Mouse (Mus musculus): ENCODE measurements at regions not wholly inside any gene's neighbourhood (a gene's known extent, or its start where the extent isn't known, plus 50 kb on each side); places are given as distances from the start of the nearest gene placed in this dataset.
"Not testable (repeated sequence)": the region's sequence is repeated elsewhere in the genome, so short reads cannot be mapped to it uniquely, and the experiment has no call there.

DNA sequence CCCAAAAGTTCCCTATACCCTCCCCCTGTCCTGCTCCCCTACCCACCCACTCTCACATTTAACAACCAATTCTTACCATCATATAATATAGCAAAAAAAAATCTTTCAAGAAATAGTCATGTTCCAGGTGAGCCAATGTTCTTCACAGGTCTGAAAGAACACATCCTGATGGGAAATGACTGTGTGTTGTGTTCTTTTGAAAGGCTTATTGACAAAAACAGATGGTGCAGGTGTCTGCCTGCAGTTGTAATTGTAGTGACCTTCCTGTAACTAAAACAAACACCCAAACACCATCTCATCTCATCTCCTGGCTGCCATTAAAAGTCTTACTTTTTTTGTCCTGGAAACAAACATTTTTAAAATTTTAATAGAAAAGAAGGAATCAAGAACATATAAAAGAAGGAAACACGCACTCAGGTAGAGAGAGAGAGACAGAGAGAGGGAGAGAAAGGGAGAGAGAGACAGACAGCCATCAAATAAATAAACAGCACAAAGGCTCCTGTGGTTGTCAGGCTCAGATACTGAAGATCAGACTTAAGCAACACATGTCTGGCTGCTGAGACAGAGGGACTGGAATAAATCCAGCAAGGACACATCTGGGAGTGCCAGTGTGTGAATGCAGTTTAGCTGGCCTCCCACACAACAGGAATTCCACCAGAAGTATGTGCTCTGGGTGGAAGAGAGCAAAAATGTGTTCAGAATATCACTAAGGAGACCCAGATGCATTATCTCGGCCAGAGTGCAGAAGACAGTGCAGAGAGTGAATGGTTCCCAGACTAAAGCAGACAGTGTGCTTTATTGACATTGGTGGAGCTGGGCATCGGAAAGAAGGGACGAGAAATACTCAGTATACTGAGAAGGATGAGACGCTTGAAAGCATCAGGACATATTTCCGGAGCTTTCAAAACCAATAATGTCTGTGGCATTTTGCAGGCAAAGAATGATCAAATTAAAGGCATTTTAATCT is 513.5 kb upstream of the Klf6 start:
- Histone ChIP-seq H3K4me1 (ENCODE audit: insufficient read depth) (no peaks in the 10 kb centered on the region), H3K36me3 (ENCODE audit: insufficient read depth) (no peaks in the 10 kb centered on the region), H3K4me3 (ENCODE audit: low read depth, low read length) (no peak overlapping the region), H3K9ac (no peak overlapping the region), H3K27me3 (ENCODE audit: insufficient read depth, low read length) (no peaks in the 10 kb centered on the region), H3K27ac (ENCODE audit: low read depth, low read length) (no peak overlapping the region), H3K4me2 (ENCODE audit: low read depth) (no peak overlapping the region), H3K9me3 (ENCODE audit: low read length) (no peaks in the 10 kb centered on the region)
- TF ChIP-seq CTCF (IDR thresholded peaks at IDR 0.05; ENCODE audit: low read depth) = no peak
- DNase-seq = peak; percentile 3
- 72% methylated on average over 6 of the region's 6 CpGs for WGBS
- no peak for ATAC-seq

DNA sequence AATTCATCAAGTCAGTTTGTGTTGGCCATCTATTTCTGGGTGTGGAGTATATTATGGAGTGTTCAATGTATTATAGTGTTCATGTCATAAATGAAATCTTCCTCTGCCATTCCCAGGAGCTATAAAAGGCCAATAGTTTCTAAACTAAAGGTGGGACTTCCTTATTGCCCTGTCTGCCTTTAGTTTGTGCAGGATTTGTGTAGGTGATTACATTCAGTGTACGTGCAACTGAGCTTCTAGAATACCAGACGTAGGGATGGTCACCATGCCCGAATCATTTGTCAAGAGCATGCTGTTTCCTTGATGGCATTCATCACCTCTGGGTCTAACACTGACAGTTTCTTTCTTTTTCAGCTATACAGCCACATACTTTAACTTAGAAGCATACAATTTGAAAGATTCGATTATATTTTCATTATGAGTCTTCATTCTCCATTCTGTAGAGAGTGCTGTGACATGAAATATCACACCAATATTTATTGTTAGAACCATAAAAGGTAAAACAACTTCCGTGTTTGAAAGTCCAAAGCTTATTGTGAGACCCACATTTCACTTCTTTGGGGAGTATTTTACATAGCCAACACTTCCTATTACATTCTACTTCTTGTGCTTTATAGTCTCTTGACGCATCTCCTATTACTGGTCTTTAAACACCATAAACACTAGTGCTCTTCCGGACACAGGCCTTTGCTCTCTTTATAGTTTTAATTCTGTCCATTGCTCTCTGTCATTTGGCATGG is 494.1 kb upstream of the Klf6 start:
- Histone ChIP-seq H3K9ac (no peak overlapping the region), H3K36me3 (ENCODE audit: insufficient read depth) (no peaks in the 10 kb centered on the region), H3K4me2 (ENCODE audit: low read depth) (no peak overlapping the region), H3K27ac (ENCODE audit: low read depth, low read length) (no peak overlapping the region), H3K4me1 (ENCODE audit: insufficient read depth) (no peaks in the 10 kb centered on the region), H3K4me3 (ENCODE audit: low read depth, low read length) (no peak overlapping the region), H3K9me3 (ENCODE audit: low read length) (no peaks in the 10 kb centered on the region), H3K27me3 (ENCODE audit: insufficient read depth, low read length) (no peaks in the 10 kb centered on the region)
- DNase-seq (no peak), ATAC-seq (no peak)
- no peak for TF ChIP-seq CTCF (IDR thresholded peaks at IDR 0.05; ENCODE audit: low read depth)
- WGBS = 91% methylated on average over 7 of the region's 7 CpGs

DNA sequence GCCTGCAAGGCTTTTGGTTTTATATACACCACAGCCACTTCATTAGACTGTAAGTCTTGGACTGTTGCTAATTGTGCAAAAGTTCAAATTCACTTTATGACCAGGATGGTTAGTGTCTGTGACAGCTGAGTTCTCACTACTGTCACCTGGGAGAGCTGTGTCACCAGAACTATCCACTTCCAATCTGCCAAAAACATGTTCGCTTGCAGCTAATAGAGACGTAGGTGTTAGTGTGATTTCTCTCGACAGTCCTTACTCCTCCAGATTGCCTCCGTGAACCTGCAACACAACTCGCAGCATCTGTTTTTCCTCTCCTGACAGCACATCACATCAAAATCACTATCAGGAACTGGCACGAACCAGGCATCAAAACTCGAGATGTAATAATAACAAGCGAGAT is 491.3 kb upstream of the Klf6 start:
- Histone ChIP-seq H3K4me3 (ENCODE audit: low read depth, low read length) (no peak overlapping the region), H3K36me3 (ENCODE audit: insufficient read depth) (no peaks in the 10 kb centered on the region), H3K9ac (no peak overlapping the region), H3K4me2 (ENCODE audit: low read depth) (no peak overlapping the region), H3K27ac (ENCODE audit: low read depth, low read length) (no peak overlapping the region), H3K27me3 (ENCODE audit: insufficient read depth, low read length) (no peaks in the 10 kb centered on the region), H3K4me1 (ENCODE audit: insufficient read depth) (no peaks in the 10 kb centered on the region), H3K9me3 (ENCODE audit: low read length) (no peaks in the 10 kb centered on the region)
- ATAC-seq (no peak), DNase-seq (no peak)
- no peak for TF ChIP-seq CTCF (IDR thresholded peaks at IDR 0.05; ENCODE audit: low read depth)
- 84% methylated on average over 8 of the region's 8 CpGs for WGBS

DNA sequence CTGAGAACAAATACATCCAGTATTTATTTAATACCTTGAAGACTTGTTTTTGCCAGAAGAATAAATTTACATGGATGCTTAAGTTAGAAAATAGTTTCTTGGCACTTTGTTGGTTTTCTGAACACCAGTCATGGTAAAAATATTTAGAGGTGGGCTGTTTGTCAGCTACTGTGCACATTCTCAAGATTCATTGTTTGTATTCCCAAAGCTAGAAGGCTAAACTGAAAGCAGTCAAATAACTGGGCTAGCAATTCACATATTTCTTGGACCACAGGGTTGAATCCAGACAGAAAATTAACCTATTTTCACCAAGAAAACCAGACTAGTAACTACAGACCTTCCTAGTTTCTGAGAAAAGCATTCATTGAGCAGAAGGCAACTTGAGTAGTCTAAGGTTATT is 488.1 kb upstream of the Klf6 start:
- TF ChIP-seq CTCF (IDR thresholded peaks at IDR 0.05; ENCODE audit: low read depth) = no peak
- no peak overlapping the region for H3K9ac ChIP-seq
- H3K4me2 ChIP-seq (ENCODE audit: low read depth) = no peak overlapping the region
- H3K4me3 ChIP-seq (ENCODE audit: low read depth, low read length) = no peak overlapping the region
- H3K9me3 ChIP-seq (ENCODE audit: low read length) = no peaks in the 10 kb centered on the region
- H3K4me1 ChIP-seq (ENCODE audit: insufficient read depth) = no peaks in the 10 kb centered on the region
- DNase-seq = no peak
- H3K27me3 ChIP-seq (ENCODE audit: insufficient read depth, low read length) = no peaks in the 10 kb centered on the region
- no peak for ATAC-seq
- H3K27ac ChIP-seq (ENCODE audit: low read depth, low read length) = no peak overlapping the region
- H3K36me3 ChIP-seq (ENCODE audit: insufficient read depth) = no peaks in the 10 kb centered on the region

DNA sequence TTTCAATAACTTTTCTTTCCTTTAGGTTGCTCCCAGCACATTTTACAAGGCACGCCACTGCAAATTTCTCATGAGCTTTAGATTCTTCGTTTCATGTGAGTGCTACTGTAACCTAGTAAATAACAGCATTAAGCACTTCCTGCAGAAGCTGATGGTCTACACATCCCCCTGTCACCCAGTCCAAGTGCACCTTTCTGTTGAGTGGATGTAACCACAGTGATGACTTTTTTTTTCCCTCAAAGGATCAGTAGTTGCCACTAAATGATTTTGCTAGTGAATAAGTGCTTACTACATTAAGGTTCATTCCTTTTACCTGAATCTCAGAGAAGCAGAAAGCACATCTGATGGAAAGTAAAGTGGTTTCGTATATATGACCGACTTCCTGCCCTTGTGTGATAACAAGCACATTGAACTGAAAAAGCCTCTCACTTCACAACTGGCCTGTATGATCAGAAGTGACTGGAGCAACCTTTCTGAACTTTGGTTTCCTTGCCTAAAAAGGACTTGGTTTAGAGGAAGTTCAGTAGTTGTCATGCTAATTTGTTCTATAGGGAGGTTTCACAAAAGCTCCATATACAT is 453.0 kb upstream of the Klf6 start:
- H3K4me1 ChIP-seq (ENCODE audit: insufficient read depth) = no peaks in the 10 kb centered on the region
- no peak overlapping the region for H3K27ac ChIP-seq (ENCODE audit: low read depth, low read length)
- no peaks in the 10 kb centered on the region for H3K27me3 ChIP-seq (ENCODE audit: insufficient read depth, low read length)
- no peak overlapping the region for H3K4me2 ChIP-seq (ENCODE audit: low read depth)
- H3K9ac ChIP-seq = no peak overlapping the region
- H3K36me3 ChIP-seq (ENCODE audit: insufficient read depth) = no peaks in the 10 kb centered on the region
- 91% methylated on average over 4 of the region's 4 CpGs for WGBS
- no peak for TF ChIP-seq CTCF (IDR thresholded peaks at IDR 0.05; ENCODE audit: low read depth)
- ATAC-seq (no peak), DNase-seq (no peak)
- no peaks in the 10 kb centered on the region for H3K9me3 ChIP-seq (ENCODE audit: low read length)
- no peak overlapping the region for H3K4me3 ChIP-seq (ENCODE audit: low read depth, low read length)

DNA sequence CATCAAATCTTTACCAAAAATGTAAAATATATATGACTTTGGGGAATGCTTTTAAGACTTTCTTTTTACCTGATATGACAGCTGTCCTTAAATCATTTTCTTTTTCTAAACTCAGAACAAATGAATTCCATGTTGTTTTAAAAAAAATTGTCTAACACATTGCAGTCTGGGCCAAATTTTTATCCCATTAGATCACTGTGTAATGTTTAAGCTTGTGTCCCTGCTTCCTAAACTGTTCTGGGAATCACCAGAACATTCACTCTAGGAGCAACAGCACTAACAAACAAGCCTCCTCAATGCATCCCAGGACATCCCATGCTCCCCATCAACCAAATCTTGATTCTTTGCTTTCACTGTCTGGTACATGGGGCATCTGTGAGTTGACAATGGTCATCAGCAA is 449.2 kb upstream of the Klf6 start:
- no peak for TF ChIP-seq CTCF (IDR thresholded peaks at IDR 0.05; ENCODE audit: low read depth)
- no peak for ATAC-seq
- H3K36me3 ChIP-seq (ENCODE audit: insufficient read depth) = no peaks in the 10 kb centered on the region

DNA sequence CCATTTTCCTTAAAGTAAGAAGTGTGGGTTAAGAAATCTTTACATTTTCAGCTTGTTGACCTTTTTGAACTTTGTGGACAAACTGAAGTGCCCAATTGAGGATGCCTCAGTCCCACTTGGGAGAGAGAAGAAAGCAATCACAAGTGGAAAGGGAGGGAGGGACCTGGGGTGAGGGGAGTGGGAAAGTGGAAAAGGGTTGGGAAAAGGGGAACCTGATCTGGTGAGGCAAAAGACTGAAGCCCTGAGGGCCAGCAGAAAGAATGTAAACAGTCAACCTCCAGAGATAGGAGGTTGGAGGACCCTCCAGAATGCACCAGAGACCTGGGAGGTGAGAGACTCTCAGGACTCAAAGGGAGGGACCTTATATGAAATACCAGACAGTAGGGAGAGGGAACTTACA is 448.3 kb upstream of the Klf6 start:
- not testable (repeated sequence) for H3K4me1 ChIP-seq (ENCODE audit: insufficient read depth); H3K4me3 ChIP-seq (ENCODE audit: low read depth, low read length); H3K9ac ChIP-seq; H3K4me2 ChIP-seq (ENCODE audit: low read depth); DNase-seq; H3K27ac ChIP-seq (ENCODE audit: low read depth, low read length); H3K27me3 ChIP-seq (ENCODE audit: insufficient read depth, low read length); H3K9me3 ChIP-seq (ENCODE audit: low read length); H3K36me3 ChIP-seq (ENCODE audit: insufficient read depth); ATAC-seq

More for the DNA sequence above, 449.2 kb upstream of the Klf6 start:
- no peaks in the 10 kb centered on the region for H3K9me3 ChIP-seq (ENCODE audit: low read length)
- H3K4me3 ChIP-seq (ENCODE audit: low read depth, low read length) = no peak overlapping the region
- H3K27ac ChIP-seq (ENCODE audit: low read depth, low read length) = no peak overlapping the region
- no peak overlapping the region for H3K4me2 ChIP-seq (ENCODE audit: low read depth)
- DNase-seq = no peak
- H3K4me1 ChIP-seq (ENCODE audit: insufficient read depth) = no peaks in the 10 kb centered on the region
- H3K27me3 ChIP-seq (ENCODE audit: insufficient read depth, low read length) = no peaks in the 10 kb centered on the region
- H3K9ac ChIP-seq = no peak overlapping the region

Measured in forebrain, postnatal 0 days (tissue).